Mouse (Mus musculus) kidney, postnatal 4 days (tissue): ENCODE measurements at regions not wholly inside any gene's neighbourhood (a gene's known extent, or its start where the extent isn't known, plus 50 kb on each side); places are given as distances from the start of the nearest gene placed in this dataset.

Experiments
- DNase-seq, 2 experiments: peaks; one replicate each; pipeline ENCODE4 v3.0.0; 2021; ENCODE audit warnings: mixed read lengths in 2 of 2

DNA sequence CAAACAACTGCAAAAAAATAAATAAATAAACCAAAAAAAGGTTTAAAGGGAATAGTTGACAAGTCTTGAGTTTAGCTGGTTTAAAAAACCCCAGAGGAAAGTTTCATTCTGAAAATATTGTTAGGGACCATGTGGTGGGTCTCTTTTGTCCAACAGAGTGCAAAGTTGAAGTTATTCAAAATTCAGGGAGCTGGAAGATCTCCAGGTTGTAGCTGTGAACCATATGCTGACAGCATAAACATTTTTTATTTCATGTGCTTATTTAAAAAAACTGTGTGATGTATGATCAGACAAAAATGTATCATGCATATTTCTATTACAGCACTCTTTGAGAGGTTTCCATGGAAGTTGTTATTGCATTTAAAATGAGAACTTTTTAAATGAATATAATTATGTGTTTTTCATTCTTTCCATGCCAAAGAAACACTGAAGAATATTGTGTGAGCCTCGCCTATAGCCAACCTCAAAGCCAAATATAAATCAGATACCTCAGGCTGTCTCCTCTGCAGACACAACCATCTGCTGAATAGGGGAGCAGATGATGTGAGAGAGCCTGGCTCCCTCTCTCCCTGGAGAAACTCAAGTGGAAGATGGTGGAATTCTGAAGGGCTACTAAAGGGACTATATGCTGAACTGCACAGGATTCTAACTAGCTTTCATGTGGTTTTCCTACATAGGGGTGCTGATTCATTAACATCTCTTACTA lies 413.4 kb upstream of the Impad1 start:
- DNase-seq: no peak

GRCm38 (mm10) chr4:5205328-5206208 lies 412.4 kb upstream of the Impad1 start:
- no peak for DNase-seq

GRCm38 (mm10) chr4:5194272-5194671 lies 401.1 kb upstream of the Impad1 start:
- no peak for DNase-seq

DNA sequence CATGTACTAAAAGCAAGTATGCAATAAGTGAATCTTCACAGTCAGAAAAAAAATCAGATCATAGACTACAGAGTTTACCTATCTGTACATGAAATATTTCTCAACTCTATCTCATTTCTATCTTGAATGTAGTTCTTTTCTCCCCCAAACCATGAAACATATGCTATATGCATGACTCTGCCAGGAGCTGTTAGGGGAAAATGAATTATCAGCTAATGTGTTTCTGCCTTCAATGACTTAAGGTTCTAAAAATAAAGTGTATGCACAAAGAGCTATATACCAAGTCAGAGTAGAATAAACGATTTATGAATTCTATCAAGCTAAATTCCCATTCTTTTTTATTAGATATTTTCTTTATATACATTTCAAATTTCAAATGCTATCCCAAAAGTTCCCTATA lies 388.4 kb upstream of the Impad1 start:
- no peak for DNase-seq

GRCm38 (mm10) chr4:5178991-5179693 lies 386.0 kb upstream of the Impad1 start:
- no peak for DNase-seq

DNA sequence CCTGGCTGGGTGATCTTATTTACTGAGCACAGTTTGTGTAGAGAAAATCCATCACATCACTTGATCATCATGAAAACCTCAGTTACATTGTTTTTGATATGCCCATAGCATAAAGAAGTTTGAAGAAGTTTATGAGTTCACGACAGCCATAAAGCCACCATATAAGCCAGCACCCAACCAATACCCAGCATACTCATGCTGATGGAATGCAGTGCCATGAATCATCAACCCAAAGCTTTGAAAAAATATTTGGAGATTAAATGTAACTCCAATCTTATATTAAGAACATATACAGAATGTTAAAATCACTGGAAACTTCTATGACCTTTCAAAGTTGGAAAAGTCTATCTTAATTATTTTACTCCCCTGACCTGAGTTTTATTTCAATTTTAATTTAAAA lies 372.1 kb upstream of the Impad1 start:
- no peak for DNase-seq

DNA sequence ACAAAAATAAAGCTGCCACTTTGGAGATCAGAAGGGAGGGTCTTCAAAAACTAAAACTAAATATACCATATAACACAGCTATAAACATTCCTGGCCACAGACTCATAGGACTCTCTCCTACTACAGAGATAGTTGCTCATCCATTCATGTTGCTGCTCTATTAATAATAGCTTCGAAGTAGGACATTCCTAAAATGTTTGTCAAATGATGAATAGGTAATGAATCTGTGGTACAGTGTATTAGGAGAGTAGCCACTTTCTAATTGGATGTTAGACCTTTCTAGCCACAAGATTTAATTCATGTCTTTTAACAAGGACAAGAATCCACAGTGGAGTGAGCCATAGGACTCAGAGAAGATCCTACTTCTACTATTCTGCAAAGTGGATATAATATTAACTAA lies 367.8 kb upstream of the Impad1 start:
- no peak for DNase-seq

DNA sequence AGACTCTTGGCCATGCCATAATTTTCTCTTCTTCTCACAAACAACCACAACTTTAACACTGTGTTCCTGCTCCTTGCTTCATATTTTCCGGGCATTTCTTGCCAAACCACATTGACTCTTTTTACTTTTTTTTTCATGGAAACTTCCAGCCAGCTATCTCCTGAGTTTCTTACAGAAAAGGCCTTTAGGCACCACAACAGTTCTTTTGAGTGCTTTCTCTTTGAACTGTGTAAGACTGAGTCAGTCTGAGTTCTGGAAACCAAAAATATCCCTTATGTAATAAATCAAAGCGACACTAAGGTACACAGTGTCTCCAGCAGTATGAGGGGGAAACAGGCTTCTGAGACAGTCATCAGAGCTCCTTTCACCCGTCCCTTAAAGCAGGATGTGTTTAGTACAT lies 337.6 kb upstream of the Impad1 start:
- DNase-seq: no peak

GRCm38 (mm10) chr4:5126059-5126458 lies 332.9 kb upstream of the Impad1 start:
- no peak for DNase-seq

DNA sequence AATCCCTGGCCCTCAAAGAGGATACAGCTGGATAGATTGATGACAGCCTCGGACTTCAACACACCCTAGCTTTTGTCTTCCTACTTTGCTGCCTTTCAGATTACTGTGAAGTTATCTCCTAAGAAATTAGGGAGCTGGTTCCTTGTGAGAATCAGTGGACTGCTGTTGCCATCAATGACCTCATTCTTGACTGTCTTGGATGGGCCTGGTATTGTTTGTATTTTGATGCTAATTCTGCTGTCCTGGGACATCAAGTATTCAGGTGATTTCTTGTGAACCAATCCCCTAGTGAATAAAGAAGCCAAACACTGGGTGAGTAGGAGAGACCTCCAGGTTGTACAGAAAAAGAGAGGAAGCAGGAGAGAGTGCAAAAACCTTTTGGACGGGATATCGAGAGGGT lies 305.3 kb upstream of the Impad1 start:
- no peak for DNase-seq

DNA sequence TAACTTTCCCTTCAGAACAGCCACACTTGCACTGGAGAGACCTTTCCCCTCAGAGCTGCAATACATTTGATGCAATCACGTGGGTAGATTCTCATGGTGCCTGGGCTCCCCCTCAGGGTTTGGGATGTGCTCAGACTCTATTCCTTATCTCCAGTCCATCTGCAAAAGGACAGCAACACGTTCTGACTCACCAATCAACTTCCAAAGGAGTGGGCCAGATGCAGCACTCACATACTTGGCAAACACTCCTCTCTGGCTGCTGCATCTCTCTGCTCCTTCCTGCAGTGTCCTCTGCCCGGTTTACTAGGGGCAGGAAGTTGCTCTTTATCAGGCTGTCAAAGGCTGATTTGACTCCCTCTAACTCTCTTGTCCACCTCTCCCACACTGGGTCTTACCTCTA lies 285.6 kb upstream of the Impad1 start:
- no peak for DNase-seq

- DNase-seq: no peak
These were observed 281.6 kb upstream of the Impad1 start for GRCm38 (mm10) chr4:5074754-5075153.

GRCm38 (mm10) chr4:5071243-5071642 lies 278.1 kb upstream of the Impad1 start:
- DNase-seq: no peak

- DNase-seq: no peak
These were observed 266.3 kb upstream of the Impad1 start for GRCm38 (mm10) chr4:5059290-5059955.

DNA sequence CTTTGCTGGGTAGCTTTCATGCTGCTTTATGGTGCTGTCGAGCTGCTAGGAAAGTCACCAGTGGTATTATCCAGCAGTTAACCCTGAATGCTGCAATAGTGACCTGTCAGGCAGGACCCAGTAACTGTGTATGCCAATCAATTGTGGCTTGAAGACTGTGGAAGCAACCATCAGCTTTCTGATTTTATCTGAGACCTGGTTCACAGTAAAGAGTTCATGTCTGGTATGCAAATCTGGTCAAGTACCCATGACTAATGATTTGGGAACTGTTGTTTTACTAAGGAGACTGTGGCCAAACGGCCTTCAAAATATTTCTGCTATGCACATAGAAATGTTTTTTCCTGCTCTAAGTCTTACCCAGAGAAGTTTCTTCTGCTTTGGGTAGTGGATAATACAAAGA lies 236.8 kb upstream of the Impad1 start:
- DNase-seq: no peak

DNA sequence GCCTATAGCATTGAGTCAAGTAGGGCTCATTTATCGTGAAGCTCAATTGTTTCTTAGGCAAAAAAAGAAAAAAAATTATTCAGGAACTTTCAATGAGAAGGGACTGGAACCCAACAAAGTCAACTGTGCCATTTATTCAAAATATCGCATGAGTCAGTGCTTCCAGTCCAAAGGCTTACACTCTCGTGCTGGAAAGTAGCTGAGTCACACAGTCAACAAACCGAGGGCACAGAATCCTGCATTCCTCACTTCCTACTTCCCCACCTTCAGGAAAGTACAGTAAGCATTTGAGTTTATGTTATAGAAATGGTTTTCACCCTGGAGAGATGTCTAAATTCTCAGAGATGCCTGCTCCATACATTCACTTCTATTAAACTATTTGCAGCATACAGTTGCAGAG lies 194.3 kb upstream of the Impad1 start:
- DNase-seq: no peak

GRCm38 (mm10) chr4:4983474-4984194 lies 190.5 kb upstream of the Impad1 start:
- no peak for DNase-seq

DNA sequence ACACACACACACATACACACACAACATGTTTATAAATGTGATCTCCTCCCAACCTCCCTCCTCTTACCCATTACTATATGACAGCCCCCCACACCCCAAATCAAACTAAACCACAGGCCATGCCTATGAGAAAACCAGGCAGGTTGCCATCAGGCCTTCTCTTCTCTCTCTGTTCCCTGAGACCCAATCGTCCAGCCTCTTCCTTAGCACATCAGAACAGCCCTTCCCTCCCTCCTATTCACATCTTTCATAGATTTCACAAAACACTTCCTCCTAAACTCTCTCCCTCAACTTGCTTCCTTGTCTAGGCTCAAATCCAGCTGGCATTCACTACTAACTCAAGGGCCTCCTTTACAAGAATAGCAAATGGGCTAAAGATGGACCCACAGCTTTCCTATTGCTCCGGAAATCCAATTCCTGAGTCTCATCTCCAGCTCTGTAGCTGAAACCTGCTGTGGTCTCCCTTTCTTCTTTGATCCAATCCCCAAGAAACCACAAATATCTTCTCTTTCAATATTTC lies 178.7 kb upstream of the Impad1 start:
- no peak for DNase-seq

DNA sequence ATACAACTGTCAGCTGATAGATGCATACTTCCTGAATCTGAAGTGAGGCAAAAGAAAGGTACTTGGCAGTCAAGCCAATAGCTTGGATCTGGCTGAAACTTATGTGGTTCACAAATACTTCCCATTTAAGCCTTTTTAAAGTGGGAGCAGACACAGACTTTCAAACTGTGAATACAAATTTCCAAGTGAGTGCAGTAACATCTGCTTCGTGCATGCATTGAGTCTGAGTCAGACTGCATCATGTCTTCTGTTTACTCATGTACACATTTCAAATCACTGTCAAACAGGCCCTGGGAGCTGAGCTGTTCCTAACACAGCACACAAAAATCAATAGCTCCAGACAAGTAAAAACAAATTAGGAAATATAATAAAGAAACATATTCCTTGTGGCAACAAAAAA lies 155.8 kb upstream of the Impad1 start:
- no peak for DNase-seq

DNA sequence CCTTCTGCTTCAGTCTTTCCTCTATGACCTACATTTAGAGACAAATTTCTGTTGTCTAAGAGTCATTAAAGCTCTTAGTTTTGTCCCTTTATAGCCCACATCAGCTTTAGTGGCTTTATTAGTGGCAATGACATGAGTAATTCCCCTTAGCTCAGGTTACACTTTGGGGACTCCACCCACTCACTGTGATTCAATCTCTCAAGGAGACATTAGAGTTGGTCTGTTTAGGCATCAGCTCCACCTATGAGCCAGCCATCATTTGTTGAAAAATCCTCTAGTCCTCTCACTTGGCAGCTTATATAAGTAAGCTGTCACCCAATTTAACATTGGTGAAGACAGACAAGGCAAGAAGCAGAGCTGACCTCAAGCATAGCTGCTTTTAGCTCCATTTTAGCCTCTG lies 151.3 kb upstream of the Impad1 start:
- no peak for DNase-seq

GRCm38 (mm10) chr4:4925741-4926140 lies 132.6 kb upstream of the Impad1 start:
- DNase-seq: no peak

DNA sequence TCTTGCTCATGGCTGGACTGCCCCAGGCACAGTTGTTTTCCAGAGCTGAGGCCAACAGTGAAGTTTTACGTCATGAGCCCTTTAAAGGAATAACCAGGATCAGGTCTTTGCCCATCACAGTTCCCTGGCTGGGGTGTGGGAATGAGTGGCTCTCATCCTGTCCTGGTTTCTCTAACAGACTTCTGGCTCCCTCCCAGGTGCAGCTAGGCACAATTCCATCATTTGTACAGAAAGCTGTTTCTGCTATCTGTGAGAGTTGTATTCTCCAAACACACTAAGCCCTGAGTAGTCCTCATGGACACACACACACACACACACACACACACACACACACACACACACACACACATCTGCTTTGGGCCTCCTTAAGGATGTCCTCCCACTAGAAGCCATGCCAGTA lies 127.1 kb upstream of the Impad1 start:
- no peak for DNase-seq
